Mouse (Mus musculus) liver, embryonic 12.5 days (tissue): ENCODE measurements around the gene Trim11. TPM values are rescaled to one million over a fixed set of nuclear protein-coding genes. Genes with fewer than 3 reads are reported as not detected.
A peak's percentile ranks its signal among the peaks of the same experiment; 100 is the strongest.

Source experiments
- ATAC-seq: fragments of 200-750 bp; cut with Nextera tagmentation; 2 replicates; pipeline ENCODE4 v1.8.0; 2017; ENCODE audit warnings: moderate number of reproducible peaks, mild to moderate bottlenecking, moderate library complexity
- H3K27ac ChIP-seq: fragments of 300-500 bp; sonication (generic); 2 replicates; pipeline ENCODE4 v1.5.1; 2016; ENCODE audit warnings: mild to moderate bottlenecking
- H3K27me3 ChIP-seq: fragments of 300-500 bp; sonication (generic); replicated peaks from 2 replicates; pipeline ENCODE4 v1.6.1; 2016; ENCODE audit warnings: mild to moderate bottlenecking, moderate library complexity
- H3K36me3 ChIP-seq: fragments of 300-500 bp; sonication (generic); 2 replicates; pipeline ENCODE4 v1.6.1; 2016; ENCODE audit warnings: mild to moderate bottlenecking, moderate library complexity
- H3K4me1 ChIP-seq: fragments of 300-500 bp; sonication (generic); 2 replicates; pipeline ENCODE4 v1.6.1; 2016
- H3K4me2 ChIP-seq: fragments of 300-500 bp; sonication (generic); 2 replicates; pipeline ENCODE4 v1.6.1; 2016; ENCODE audit warnings: mild to moderate bottlenecking, moderate library complexity
- H3K4me3 ChIP-seq: fragments of 300-500 bp; sonication (generic); 2 replicates; pipeline ENCODE4 v1.5.1; 2016; ENCODE audit warnings: mild to moderate bottlenecking, moderate library complexity
- H3K9ac ChIP-seq: fragments of 300-500 bp; sonication (generic); 2 replicates; pipeline ENCODE4 v1.6.1; 2016; ENCODE audit warnings: mild to moderate bottlenecking, moderate library complexity
- H3K9me3 ChIP-seq: fragments of 300-500 bp; sonication (generic); replicated peaks from 2 replicates; pipeline ENCODE4 v1.6.1; 2016; ENCODE audit warnings: mild to moderate bottlenecking, moderate library complexity
- WGBS: fragments of 180-500 bp; shearing (Covaris S2); methylation state at CpG from one replicate; pipeline ENCODE4 v1.1.7; 2016; ENCODE audit not compliant: insufficient replicate concordance; 5-methylcytosine and 5-hydroxymethylcytosine counted together
- polyA plus RNA-seq: library from polyadenylated mRNA; unstranded; fragments of >200 nt; fragmentation: Nextera tagmentation; extraction: Ambion mirVana; gene quantifications from 2 replicates; pipeline ENCODE4 v1.2.1, GENCODE M21; 2016

Trim11 gene
- polyA plus RNA-seq, 1 experiment from 2014 or later: 11.2 TPM

- peak overlapping the region; percentile 63 for H3K4me3 ChIP-seq
- peaks cover 55% of the 10 kb centered on the region for H3K4me1 ChIP-seq
- H3K27ac ChIP-seq: peak overlapping the region; percentile 15; the same call in 1 of the 2 replicates
- peaks cover 8% of the 10 kb centered on the region; the same call in 1 of the 2 replicates for H3K9me3 ChIP-seq
- peak overlapping the region; percentile 72 for H3K9ac ChIP-seq
- H3K27me3 ChIP-seq: peaks cover 26% of the 10 kb centered on the region
- ATAC-seq: no peak
- H3K36me3 ChIP-seq: peaks cover 25% of the 10 kb centered on the region
- H3K4me2 ChIP-seq: peak overlapping the region; percentile 95
- WGBS: 80% methylated on average over 6 of the region's 6 CpGs
Observed at GRCm38 (mm10) chr11:58958536-58958935, 19.4 kb upstream of the Trim11 start.

- H3K9me3 ChIP-seq: peaks cover 8% of the 10 kb centered on the region; the same call in 1 of the 2 replicates
- peaks cover 33% of the 10 kb centered on the region for H3K27me3 ChIP-seq
- H3K4me1 ChIP-seq: peaks cover 55% of the 10 kb centered on the region
- peak overlapping the region; percentile 63 for H3K4me3 ChIP-seq
- WGBS: 17% methylated on average over 15 of the region's 15 CpGs
- H3K27ac ChIP-seq: peak overlapping the region; percentile 69
- ATAC-seq: no peak
- peaks cover 25% of the 10 kb centered on the region for H3K36me3 ChIP-seq
- H3K9ac ChIP-seq: peak overlapping the region; percentile 72
- peak overlapping the region; percentile 95 for H3K4me2 ChIP-seq
Observed at GRCm38 (mm10) chr11:58959186-58959825, 18.6 kb upstream of the Trim11 start.

GRCm38 (mm10) chr11:58959921-58960465 is 17.9 kb upstream of the Trim11 start:
- Histone ChIP-seq H3K27ac (peak overlapping the region; percentile 69), H3K4me3 (peak overlapping the region; percentile 63), H3K36me3 (peaks cover 25% of the 10 kb centered on the region), H3K4me2 (peak overlapping the region; percentile 95), H3K27me3 (peaks cover 40% of the 10 kb centered on the region), H3K9ac (peak overlapping the region; percentile 72), H3K9me3 (peaks cover 8% of the 10 kb centered on the region; the same call in 1 of the 2 replicates), H3K4me1 (peaks cover 60% of the 10 kb centered on the region)
- WGBS: 3% methylated on average over 40 of the region's 40 CpGs
- ATAC-seq: peak; percentile 89

GRCm38 (mm10) chr11:58961364-58962177 is 16.3 kb upstream of the Trim11 start:
- 45% methylated on average over 50 of the region's 50 CpGs for WGBS
- Histone ChIP-seq H3K4me3 (no peak overlapping the region), H3K36me3 (peaks cover 19% of the 10 kb centered on the region), H3K27ac (no peak overlapping the region), H3K9ac (no peak overlapping the region), H3K9me3 (peaks cover 8% of the 10 kb centered on the region; the same call in 1 of the 2 replicates), H3K4me1 (peaks cover 66% of the 10 kb centered on the region), H3K27me3 (peaks cover 43% of the 10 kb centered on the region), H3K4me2 (peak overlapping the region; percentile 24)
- ATAC-seq: no peak

- H3K4me1 ChIP-seq: peaks cover 53% of the 10 kb centered on the region
- H3K4me2 ChIP-seq: peak overlapping the region; percentile 28; the same call in 1 of the 2 replicates
- ATAC-seq: no peak
- WGBS: 35% methylated on average over 17 of the region's 17 CpGs
- H3K9me3 ChIP-seq: peaks cover 8% of the 10 kb centered on the region; the same call in 1 of the 2 replicates
- no peak overlapping the region for H3K27ac ChIP-seq
- H3K9ac ChIP-seq: no peak overlapping the region
- H3K4me3 ChIP-seq: no peak overlapping the region
- H3K36me3 ChIP-seq: peaks cover 5% of the 10 kb centered on the region
- peaks cover 43% of the 10 kb centered on the region for H3K27me3 ChIP-seq
Observed at GRCm38 (mm10) chr11:58963543-58963942, 14.3 kb upstream of the Trim11 start.

- Histone ChIP-seq H3K9ac (no peak overlapping the region), H3K4me3 (no peak overlapping the region), H3K27ac (no peak overlapping the region), H3K9me3 (peaks cover 8% of the 10 kb centered on the region; the same call in 1 of the 2 replicates), H3K36me3 (peaks cover 7% of the 10 kb centered on the region; the same call in 1 of the 2 replicates), H3K4me1 (peaks cover 53% of the 10 kb centered on the region), H3K4me2 (no peak overlapping the region), H3K27me3 (peaks cover 43% of the 10 kb centered on the region)
- ATAC-seq: no peak
- 68% methylated on average over 7 of the region's 7 CpGs for WGBS
Observed at GRCm38 (mm10) chr11:58964216-58964615, 13.7 kb upstream of the Trim11 start.

- ATAC-seq: peak; percentile 35; the same call in 1 of the 2 replicates
- Histone ChIP-seq H3K4me1 (peaks cover 57% of the 10 kb centered on the region), H3K36me3 (peaks cover 14% of the 10 kb centered on the region), H3K9me3 (peaks cover 8% of the 10 kb centered on the region; the same call in 1 of the 2 replicates), H3K27me3 (peaks cover 43% of the 10 kb centered on the region), H3K4me3 (no peak overlapping the region), H3K4me2 (0 out of 2 replicates have a peak overlapping the region, but pooled peaks have one; percentile 21), H3K27ac (no peak overlapping the region), H3K9ac (no peak overlapping the region)
- 36% methylated on average over 12 of the region's 12 CpGs for WGBS
Observed at GRCm38 (mm10) chr11:58965001-58965760, 12.7 kb upstream of the Trim11 start.

- H3K36me3 ChIP-seq: peaks cover 36% of the 10 kb centered on the region
- no peak overlapping the region for H3K4me2 ChIP-seq
- WGBS: 77% methylated on average over 1 of the region's 1 CpGs
- no peak overlapping the region for H3K4me3 ChIP-seq
- H3K27me3 ChIP-seq: peaks cover 29% of the 10 kb centered on the region
- H3K27ac ChIP-seq: no peak overlapping the region
- peaks cover 53% of the 10 kb centered on the region for H3K4me1 ChIP-seq
- H3K9ac ChIP-seq: no peak overlapping the region
- no peak for ATAC-seq
- no peaks in the 10 kb centered on the region for H3K9me3 ChIP-seq
Observed at GRCm38 (mm10) chr11:58967346-58967745, 10.5 kb upstream of the Trim11 start.

GRCm38 (mm10) chr11:58968551-58968950 is 9.3 kb upstream of the Trim11 start:
- Histone ChIP-seq H3K9ac (no peak overlapping the region), H3K9me3 (no peaks in the 10 kb centered on the region), H3K27ac (no peak overlapping the region), H3K4me1 (peaks cover 48% of the 10 kb centered on the region), H3K4me2 (no peak overlapping the region), H3K4me3 (no peak overlapping the region), H3K27me3 (peaks cover 17% of the 10 kb centered on the region), H3K36me3 (peaks cover 40% of the 10 kb centered on the region)
- WGBS: 58% methylated on average over 7 of the region's 7 CpGs
- no peak for ATAC-seq

GRCm38 (mm10) chr11:58969027-58969426 is 8.9 kb upstream of the Trim11 start:
- H3K9ac ChIP-seq: no peak overlapping the region
- no peak overlapping the region for H3K4me3 ChIP-seq
- H3K4me2 ChIP-seq: no peak overlapping the region
- no peak for ATAC-seq
- H3K4me1 ChIP-seq: peaks cover 49% of the 10 kb centered on the region
- H3K36me3 ChIP-seq: peaks cover 40% of the 10 kb centered on the region
- peaks cover 13% of the 10 kb centered on the region for H3K27me3 ChIP-seq
- H3K27ac ChIP-seq: no peak overlapping the region
- H3K9me3 ChIP-seq: no peaks in the 10 kb centered on the region
- 76% methylated on average over 8 of the region's 8 CpGs for WGBS

GRCm38 (mm10) chr11:58969659-58970058 is 8.2 kb upstream of the Trim11 start:
- H3K27me3 ChIP-seq: 0 out of 2 replicates have a peak, but pooled peaks cover 7% of the 10 kb centered on the region
- H3K9ac ChIP-seq: no peak overlapping the region
- H3K36me3 ChIP-seq: peaks cover 45% of the 10 kb centered on the region
- 71% methylated on average over 6 of the region's 6 CpGs for WGBS
- peaks cover 54% of the 10 kb centered on the region for H3K4me1 ChIP-seq
- no peak overlapping the region for H3K4me3 ChIP-seq
- no peak overlapping the region for H3K4me2 ChIP-seq
- H3K9me3 ChIP-seq: no peaks in the 10 kb centered on the region
- ATAC-seq: no peak
- no peak overlapping the region for H3K27ac ChIP-seq
